Mouse (Mus musculus) CH12.LX (cell line): ENCODE results near the gene Sprn.

ENCODE experiments used
- BHLHE40 ChIP-seq: IDR thresholded peaks from 2 replicates; pipeline ENCODE4 v1.6.1; 2011; ENCODE audit warnings: mild to moderate bottlenecking, low read depth, low read length, improper control_type of control experiment
- CHD2 ChIP-seq: IDR thresholded peaks from 2 replicates; pipeline ENCODE4 v1.6.1; 2011; ENCODE audit warnings: low read length, improper control_type of control experiment
- CTCF ChIP-seq, 2 experiments: IDR thresholded peaks in 1 of 2; conservative IDR thresholded peaks in 1 of 2; 2 replicates each; pipeline ENCODE4 v1.5.1; 2011 to 2012; ENCODE audit warnings: low read depth in 2 of 2, low read length in 2 of 2, improper control_type of control experiment in 1 of 2, inconsistent platforms in 1 of 2, mild to moderate bottlenecking in 1 of 2, moderate library complexity in 1 of 2
- POLR2A ChIP-seq: IDR thresholded peaks from 2 replicates; pipeline ENCODE4 v1.6.1; 2011; ENCODE audit warnings: low read depth, mild to moderate bottlenecking, improper control_type of control experiment, low read length
- POLR2AphosphoS2 ChIP-seq: IDR thresholded peaks from 2 replicates; pipeline ENCODE4 v1.6.1; 2011; ENCODE audit warnings: low read depth, low read length, improper control_type of control experiment
- RCOR1 ChIP-seq: conservative IDR thresholded peaks from 2 replicates; pipeline ENCODE4 v1.6.1; 2012; ENCODE audit warnings: low read depth, mild to moderate bottlenecking, inconsistent platforms, low read length, improper control_type of control experiment
- SMC3 ChIP-seq: IDR thresholded peaks from 2 replicates; pipeline ENCODE4 v1.6.1; 2011; ENCODE audit warnings: low read depth, low read length, improper control_type of control experiment
- USF1 ChIP-seq: IDR thresholded peaks from 2 replicates; pipeline ENCODE4 v1.6.1; 2014; ENCODE audit warnings: low read depth, mild to moderate bottlenecking, inconsistent platforms, low read length, improper control_type of control experiment

DNA sequence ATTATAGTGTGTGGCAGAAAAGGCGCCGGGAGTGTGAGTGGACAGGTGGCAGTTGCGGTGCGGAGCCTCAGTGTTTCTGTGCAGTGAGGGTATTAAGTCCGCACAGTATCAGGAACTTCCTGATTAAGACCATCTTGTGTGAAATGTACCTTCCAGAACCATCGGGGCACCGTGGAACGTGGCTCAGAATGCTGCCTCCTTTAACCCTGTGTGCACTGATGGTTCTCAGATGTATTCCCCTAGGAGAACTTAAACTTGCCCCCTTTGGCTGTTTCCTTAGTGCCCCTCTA, 16.7 kb downstream of the Sprn start:
- TF ChIP-seq USF1 (no peak), CHD2 (no peak), RCOR1 (no peak), CTCF (conservative IDR thresholded peaks at IDR 0.05 in 1 of 2, IDR thresholded peaks at IDR 0.05 in 1 of 2; ENCODE audit: low read depth in 2 of 2, low read length in 2 of 2) (no peak), POLR2AphosphoS2 (no peak), POLR2A (no peak), SMC3 (no peak), BHLHE40 (no peak)
